Mouse (Mus musculus) E14TG2a.4 (cell line): Measurements from ENCODE around the gene Ptrh2.

Source experiments
- CTCF ChIP-seq: conservative IDR thresholded peaks from 2 replicates; pipeline ENCODE4 v1.5.1; 2014; ENCODE audit warnings: low read length
- NANOG ChIP-seq: IDR thresholded peaks from 2 replicates; pipeline ENCODE4 v1.6.1; 2014; ENCODE audit warnings: borderline replicate concordance, low read length, mixed read lengths
- POU5F1 ChIP-seq: IDR thresholded peaks from 2 replicates; pipeline ENCODE4 v1.6.1; 2014; ENCODE audit warnings: low read length, borderline replicate concordance

GRCm38 (mm10) chr11:86649542-86649941 is 34.2 kb upstream of the Ptrh2 start:
- TF ChIP-seq CTCF (no peak), POU5F1 (no peak), NANOG (no peak)
